Mouse (Mus musculus) neural tube, embryonic 15.5 days (tissue): ENCODE data around the gene Pgd. TPM values are rescaled to one million over a fixed set of nuclear protein-coding genes. Genes with fewer than 3 reads are reported as not detected.

ENCODE experiments used
- ATAC-seq: fragments of 200-750 bp; cut with Nextera tagmentation; 2 replicates; pipeline ENCODE4 v1.8.0; 2017; ENCODE audit warnings: mild to moderate bottlenecking, moderate TSS enrichment, moderate library complexity; ENCODE audit not compliant: low FRiP score
- H3K27ac ChIP-seq: fragments of 300-500 bp; sonication (generic); replicated peaks from 2 replicates; pipeline ENCODE4 v1.5.1; 2015; ENCODE audit warnings: mild to moderate bottlenecking, inconsistent platforms
- H3K27me3 ChIP-seq: fragments of 300-500 bp; sonication (generic); replicated peaks from 2 replicates; pipeline ENCODE4 v1.6.1; 2015; ENCODE audit warnings: inconsistent platforms
- H3K36me3 ChIP-seq: fragments of 300-500 bp; sonication (generic); 2 replicates; pipeline ENCODE4 v1.6.1; 2015; ENCODE audit warnings: inconsistent platforms
- H3K4me1 ChIP-seq: fragments of 300-500 bp; sonication (generic); 2 replicates; pipeline ENCODE4 v1.6.1; 2015; ENCODE audit warnings: inconsistent platforms
- H3K4me2 ChIP-seq: fragments of 300-500 bp; sonication (generic); 2 replicates; pipeline ENCODE4 v1.6.1; 2015; ENCODE audit warnings: inconsistent platforms, mild to moderate bottlenecking, moderate library complexity
- H3K4me3 ChIP-seq: fragments of 300-500 bp; sonication (generic); replicated peaks from 2 replicates; pipeline ENCODE4 v1.5.1; 2015; ENCODE audit warnings: mild to moderate bottlenecking, inconsistent platforms
- H3K9ac ChIP-seq: fragments of 300-500 bp; sonication (generic); replicated peaks from 2 replicates; pipeline ENCODE4 v1.6.1; 2015; ENCODE audit warnings: mild to moderate bottlenecking, inconsistent platforms
- H3K9me3 ChIP-seq: fragments of 300-500 bp; sonication (generic); replicated peaks from 2 replicates; pipeline ENCODE4 v1.6.1; 2016; ENCODE audit warnings: inconsistent platforms
- WGBS: fragments of 180-500 bp; shearing (Covaris S2); methylation state at CpG from one replicate; pipeline ENCODE4 v1.1.7; 2015; ENCODE audit warnings: mixed read lengths; 5-methylcytosine and 5-hydroxymethylcytosine counted together
- polyA plus RNA-seq: library from polyadenylated mRNA; unstranded; fragments of >200 nt; fragmentation: Nextera tagmentation; extraction: Ambion mirVana; gene quantifications from 2 replicates; pipeline ENCODE4 v1.2.1, GENCODE M21; 2015

The Pgd gene
- polyA plus RNA-seq, 1 experiment from 2014 or later: 107 TPM

- no peaks in the 10 kb centered on the region for H3K27me3 ChIP-seq
- no peak for ATAC-seq
- no peak overlapping the region for H3K9ac ChIP-seq
- H3K4me2 ChIP-seq: peak overlapping the region; percentile 96; the same call in 1 of the 2 replicates
- WGBS: 80% methylated on average over 2 of the region's 2 CpGs
- H3K4me3 ChIP-seq: no peak overlapping the region
- H3K36me3 ChIP-seq: 0 out of 2 replicates have a peak, but pooled peaks cover 4% of the 10 kb centered on the region
- peaks cover 41% of the 10 kb centered on the region for H3K4me1 ChIP-seq
- H3K27ac ChIP-seq: no peak overlapping the region
- H3K9me3 ChIP-seq: no peaks in the 10 kb centered on the region
Observed at GRCm38 (mm10) chr4:149168016-149168415, 1.4 kb upstream of the Pgd start.

- Histone ChIP-seq H3K27me3 (no peaks in the 10 kb centered on the region), H3K4me1 (peaks cover 32% of the 10 kb centered on the region), H3K4me2 (peak overlapping the region; percentile 96), H3K9ac (peak overlapping the region; percentile 41), H3K36me3 (0 out of 2 replicates have a peak, but pooled peaks cover 10% of the 10 kb centered on the region), H3K4me3 (peak overlapping the region; percentile 67), H3K27ac (peak overlapping the region; percentile 81), H3K9me3 (no peaks in the 10 kb centered on the region)
- 1% methylated on average over 27 of the region's 27 CpGs for WGBS
- peak; percentile 67 for ATAC-seq
Observed at GRCm38 (mm10) chr4:149166957-149167611, 513 bp upstream of the Pgd start.

- no peaks in the 10 kb centered on the region for H3K9me3 ChIP-seq
- H3K27me3 ChIP-seq: no peaks in the 10 kb centered on the region
- H3K4me1 ChIP-seq: peaks cover 31% of the 10 kb centered on the region
- H3K36me3 ChIP-seq: peaks cover 36% of the 10 kb centered on the region
- ATAC-seq: no peak
- WGBS: 62% methylated on average over 5 of the region's 5 CpGs
- H3K9ac ChIP-seq: no peak overlapping the region
- H3K27ac ChIP-seq: no peak overlapping the region
- no peak overlapping the region for H3K4me3 ChIP-seq
- H3K4me2 ChIP-seq: no peak overlapping the region
Observed at GRCm38 (mm10) chr4:149164150-149164549, 2.4 kb downstream of the Pgd start.

GRCm38 (mm10) chr4:149163196-149163595, 3.4 kb downstream of the Pgd start:
- ATAC-seq: no peak
- no peak overlapping the region for H3K4me2 ChIP-seq
- no peaks in the 10 kb centered on the region for H3K9me3 ChIP-seq
- peaks cover 31% of the 10 kb centered on the region for H3K4me1 ChIP-seq
- H3K27ac ChIP-seq: no peak overlapping the region
- H3K27me3 ChIP-seq: no peaks in the 10 kb centered on the region
- H3K4me3 ChIP-seq: no peak overlapping the region
- peaks cover 46% of the 10 kb centered on the region for H3K36me3 ChIP-seq
- H3K9ac ChIP-seq: no peak overlapping the region
- WGBS: 66% methylated on average over 1 of the region's 1 CpGs

- WGBS: 96% methylated on average over 6 of the region's 6 CpGs
- peaks cover 66% of the 10 kb centered on the region for H3K36me3 ChIP-seq
- ATAC-seq: no peak
Observed at GRCm38 (mm10) chr4:149161166-149161565, 5.4 kb downstream of the Pgd start.

DNA sequence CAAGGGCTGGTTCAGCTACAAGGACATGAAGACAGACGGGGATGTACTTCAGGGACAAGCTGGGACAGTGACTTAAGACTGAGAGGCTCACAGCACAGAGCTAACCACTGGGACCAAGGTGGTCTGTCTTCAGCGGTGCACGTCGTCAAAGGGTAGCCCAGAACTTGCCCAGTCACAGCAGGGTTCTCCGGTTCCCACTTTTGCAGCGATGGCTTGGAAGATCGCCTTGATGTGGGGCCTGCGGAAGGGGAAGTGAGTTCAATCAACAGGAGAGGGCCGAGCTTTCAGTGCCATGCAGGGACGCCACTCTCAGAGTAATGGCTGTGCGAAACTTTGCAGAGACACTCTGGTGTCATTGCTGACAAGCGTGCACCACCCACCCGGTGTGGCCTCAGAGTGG, 6.7 kb downstream of the Pgd start:
- no peak for ATAC-seq
- Histone ChIP-seq H3K4me3 (no peak overlapping the region), H3K4me1 (peaks cover 16% of the 10 kb centered on the region), H3K9ac (no peak overlapping the region), H3K9me3 (no peaks in the 10 kb centered on the region), H3K27me3 (no peaks in the 10 kb centered on the region), H3K36me3 (peaks cover 78% of the 10 kb centered on the region), H3K27ac (no peak overlapping the region), H3K4me2 (no peak overlapping the region)
- WGBS: 93% methylated on average over 13 of the region's 13 CpGs

More at GRCm38 (mm10) chr4:149161166-149161565, 5.4 kb downstream of the Pgd start:
- Histone ChIP-seq H3K27me3 (no peaks in the 10 kb centered on the region), H3K4me2 (no peak overlapping the region), H3K4me1 (peaks cover 28% of the 10 kb centered on the region), H3K27ac (no peak overlapping the region), H3K9me3 (no peaks in the 10 kb centered on the region), H3K9ac (no peak overlapping the region), H3K4me3 (no peak overlapping the region)

- Histone ChIP-seq H3K36me3 (peaks cover 85% of the 10 kb centered on the region), H3K4me2 (no peak overlapping the region), H3K27me3 (no peaks in the 10 kb centered on the region), H3K9ac (no peak overlapping the region), H3K27ac (no peak overlapping the region), H3K4me3 (no peak overlapping the region), H3K9me3 (no peaks in the 10 kb centered on the region), H3K4me1 (peaks cover 10% of the 10 kb centered on the region)
- no peak for ATAC-seq
- WGBS: 88% methylated on average over 2 of the region's 2 CpGs
Observed at GRCm38 (mm10) chr4:149159203-149159602, 7.4 kb downstream of the Pgd start.

GRCm38 (mm10) chr4:149157415-149157973, 9.1 kb downstream of the Pgd start:
- no peak for ATAC-seq
- Histone ChIP-seq H3K27ac (no peak overlapping the region), H3K4me2 (no peak overlapping the region), H3K36me3 (peaks cover 96% of the 10 kb centered on the region), H3K4me1 (no peaks in the 10 kb centered on the region), H3K9me3 (no peaks in the 10 kb centered on the region), H3K9ac (no peak overlapping the region), H3K27me3 (no peaks in the 10 kb centered on the region), H3K4me3 (no peak overlapping the region)
- WGBS: 55% methylated on average over 8 of the region's 8 CpGs

GRCm38 (mm10) chr4:149155711-149156110, 10.9 kb downstream of the Pgd start:
- ATAC-seq: no peak
- 95% methylated on average over 6 of the region's 6 CpGs for WGBS
- peaks cover 98% of the 10 kb centered on the region for H3K36me3 ChIP-seq
- H3K27ac ChIP-seq: no peak overlapping the region
- H3K27me3 ChIP-seq: no peaks in the 10 kb centered on the region
- no peaks in the 10 kb centered on the region for H3K4me1 ChIP-seq
- H3K4me3 ChIP-seq: no peak overlapping the region
- H3K9ac ChIP-seq: no peak overlapping the region
- no peaks in the 10 kb centered on the region for H3K9me3 ChIP-seq
- H3K4me2 ChIP-seq: no peak overlapping the region

DNA sequence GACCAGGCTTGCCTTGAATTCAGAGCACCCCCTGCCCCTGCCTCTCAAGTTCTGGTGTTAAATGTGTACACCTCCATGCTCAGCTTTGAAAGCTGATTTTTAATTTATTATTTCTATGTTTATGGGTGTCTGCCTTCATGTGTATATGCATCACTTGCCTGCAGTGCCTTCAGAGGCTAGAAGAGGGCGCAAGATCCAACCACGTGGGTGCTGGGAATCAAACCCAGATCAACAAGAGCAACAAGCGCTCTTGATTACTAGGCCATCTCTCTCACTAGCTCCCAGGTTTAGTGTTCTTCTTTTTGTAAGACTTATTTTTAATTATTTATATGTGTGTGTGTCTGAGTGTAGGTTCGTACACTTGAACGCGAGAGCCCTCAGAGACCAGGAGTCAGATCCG, 11.7 kb downstream of the Pgd start:
- no peak overlapping the region for H3K9ac ChIP-seq
- H3K9me3 ChIP-seq: no peaks in the 10 kb centered on the region
- no peak overlapping the region for H3K4me2 ChIP-seq
- no peak for ATAC-seq
- 98% methylated on average over 7 of the region's 7 CpGs for WGBS
- H3K4me3 ChIP-seq: no peak overlapping the region
- no peaks in the 10 kb centered on the region for H3K4me1 ChIP-seq
- H3K27ac ChIP-seq: no peak overlapping the region
- no peaks in the 10 kb centered on the region for H3K27me3 ChIP-seq
- peaks cover 98% of the 10 kb centered on the region for H3K36me3 ChIP-seq

DNA sequence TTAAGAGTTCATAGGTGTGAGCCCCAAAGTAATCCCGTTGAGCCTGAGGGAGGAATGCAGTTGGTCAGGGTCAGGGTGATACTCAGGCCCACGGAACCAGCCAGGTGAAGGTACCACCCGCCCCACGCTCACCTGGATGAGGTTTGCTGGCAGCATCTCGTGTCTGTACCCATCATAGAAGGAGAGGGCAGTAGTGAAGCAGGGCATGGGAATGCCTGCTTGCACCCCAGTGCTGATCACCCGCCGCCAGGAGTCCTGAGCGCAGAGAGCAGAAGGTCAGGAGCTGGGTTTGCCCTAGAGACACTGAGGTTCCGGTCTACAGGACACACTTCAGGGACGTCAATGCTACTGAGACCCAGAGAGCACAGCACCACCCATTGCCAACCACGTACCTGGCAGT, 15.8 kb downstream of the Pgd start:
- H3K27ac ChIP-seq: no peak overlapping the region
- H3K4me3 ChIP-seq: no peak overlapping the region
- no peaks in the 10 kb centered on the region for H3K4me1 ChIP-seq
- H3K4me2 ChIP-seq: no peak overlapping the region
- no peak overlapping the region for H3K9ac ChIP-seq
- H3K9me3 ChIP-seq: no peaks in the 10 kb centered on the region
- H3K36me3 ChIP-seq: peaks cover 66% of the 10 kb centered on the region
- no peaks in the 10 kb centered on the region for H3K27me3 ChIP-seq
- 96% methylated on average over 11 of the region's 11 CpGs for WGBS
- ATAC-seq: no peak

DNA sequence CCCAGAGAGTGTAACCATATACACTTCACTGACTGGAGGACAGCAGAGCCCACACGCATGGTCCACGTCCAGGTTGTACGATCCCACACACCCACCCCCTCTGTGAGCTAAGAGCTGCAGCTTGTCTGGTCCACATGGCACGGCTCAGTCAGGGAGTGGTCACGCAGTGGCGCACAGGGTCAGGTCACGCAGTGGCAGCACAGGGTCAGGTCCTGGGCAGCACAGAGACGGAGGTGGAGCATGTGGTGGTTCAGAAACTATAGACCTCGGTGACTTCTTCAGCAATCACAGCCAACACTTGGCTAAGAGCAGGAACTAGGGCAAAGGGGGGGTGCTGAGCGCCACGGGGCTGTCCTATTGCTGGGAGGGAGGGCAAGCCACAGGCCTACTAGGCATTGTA, 16.3 kb downstream of the Pgd start:
- WGBS: 84% methylated on average over 11 of the region's 11 CpGs
- Histone ChIP-seq H3K27ac (0 out of 2 replicates have a peak overlapping the region, but pooled peaks have one; percentile 23), H3K4me3 (no peak overlapping the region), H3K36me3 (peaks cover 62% of the 10 kb centered on the region), H3K4me1 (no peaks in the 10 kb centered on the region), H3K9me3 (no peaks in the 10 kb centered on the region), H3K9ac (no peak overlapping the region), H3K27me3 (no peaks in the 10 kb centered on the region), H3K4me2 (no peak overlapping the region)
- no peak for ATAC-seq
